Mouse (Mus musculus) frontal cortex, postnatal 14 days (tissue): Measurements from ENCODE around the gene Pcgf3.
A peak's percentile ranks its signal among the peaks of the same experiment; 100 is the strongest.

Experiments
- DNase-seq, 2 experiments: peaks; one replicate each; pipeline ENCODE4 v3.0.0; 2022; ENCODE audit warnings: low spot score in 2 of 2

Gene Pcgf3

DNA sequence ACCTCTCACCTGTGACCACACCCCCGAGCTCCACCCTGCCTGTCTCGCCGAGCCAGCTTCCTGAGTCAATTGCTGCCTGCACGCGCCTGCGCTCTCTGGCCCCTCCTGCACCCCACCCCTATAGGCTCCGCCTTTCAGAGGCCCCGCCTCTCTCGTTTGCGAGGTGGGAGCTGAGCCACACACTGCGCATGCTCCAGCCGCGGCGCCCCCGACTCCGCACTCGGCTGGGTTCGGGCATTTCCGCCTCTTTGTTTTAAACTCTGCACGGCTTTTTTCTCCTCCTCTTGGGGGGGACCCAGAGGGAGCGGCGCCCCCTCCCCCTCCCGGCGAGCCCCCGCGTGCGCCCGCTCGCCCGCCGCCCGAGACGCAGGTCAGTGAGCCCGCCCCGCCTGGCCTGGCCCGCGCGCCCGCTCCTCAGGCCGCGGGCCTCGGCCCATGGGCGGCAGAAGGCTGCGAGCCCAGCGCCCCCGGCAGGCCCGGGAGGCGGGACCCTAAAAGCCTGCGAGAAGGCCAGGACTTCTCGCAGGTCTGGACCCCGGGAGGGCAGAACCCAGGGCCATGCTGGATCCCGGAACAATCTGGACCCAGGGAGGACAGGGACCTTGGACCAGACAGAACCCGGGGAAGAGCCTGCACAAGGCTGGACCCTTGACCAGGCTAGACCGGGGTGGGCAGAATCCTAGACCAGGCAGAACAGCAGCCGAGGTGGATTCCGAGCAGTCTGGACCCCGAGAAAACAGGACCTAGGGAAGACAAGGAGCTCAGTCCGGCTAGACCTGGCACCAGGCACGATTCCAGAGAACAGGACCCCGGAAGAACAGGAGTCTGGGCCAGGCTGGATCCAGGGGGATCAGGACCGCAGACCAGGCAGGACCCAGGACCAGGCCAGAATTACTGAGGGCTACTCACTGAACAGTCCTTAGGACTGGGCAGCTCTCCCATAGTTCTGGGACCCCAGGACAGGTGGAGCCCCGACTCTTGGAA lies at the start of gene Pcgf3:
Pcgf3 (plus strand) TSS at position 151 of the 984 bp plus-strand sequence.
- DNase-seq = peak; percentile 94 to 95

DNA sequence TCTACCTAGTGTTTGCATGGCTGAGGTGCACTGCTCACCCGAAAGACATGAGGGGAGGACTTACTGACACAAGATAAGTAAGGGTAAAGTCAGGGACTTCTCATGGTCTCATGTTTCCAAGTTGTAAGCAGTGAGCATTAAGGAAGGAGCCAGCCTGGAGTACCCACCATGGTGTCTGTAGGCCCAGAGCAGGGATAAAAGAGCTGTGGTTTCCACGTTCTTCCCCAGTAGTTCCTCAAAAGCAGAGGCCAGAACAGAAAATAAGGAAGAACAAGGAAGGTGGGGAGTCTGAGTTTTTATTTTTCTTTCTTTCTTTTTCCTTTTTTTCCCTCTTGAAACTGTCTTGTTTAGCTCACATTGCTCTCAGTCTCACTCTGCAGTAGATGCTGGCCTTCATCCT lies 46.3 kb upstream of the Pcgf3 start:
- no peak for DNase-seq

DNA sequence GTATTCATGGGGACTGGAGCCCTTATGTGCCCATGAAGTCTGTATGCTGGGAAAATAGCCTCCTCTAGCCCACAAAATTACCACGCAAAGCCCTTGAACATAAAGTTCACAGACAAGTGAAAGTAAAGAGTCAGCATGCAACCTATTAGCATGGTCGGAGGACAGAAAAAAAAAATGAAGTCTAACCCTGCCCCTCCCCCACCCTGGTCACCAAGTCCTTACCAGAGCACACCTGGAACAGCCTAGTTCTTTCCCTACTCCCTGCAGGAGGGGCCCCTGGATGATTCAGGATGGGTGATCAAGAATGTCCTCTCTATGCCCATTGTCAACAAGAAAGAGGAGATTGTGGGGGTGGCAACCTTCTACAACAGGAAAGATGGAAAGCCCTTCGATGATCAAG lies 38.3 kb upstream of the Pcgf3 start:
- DNase-seq = no peak

DNA sequence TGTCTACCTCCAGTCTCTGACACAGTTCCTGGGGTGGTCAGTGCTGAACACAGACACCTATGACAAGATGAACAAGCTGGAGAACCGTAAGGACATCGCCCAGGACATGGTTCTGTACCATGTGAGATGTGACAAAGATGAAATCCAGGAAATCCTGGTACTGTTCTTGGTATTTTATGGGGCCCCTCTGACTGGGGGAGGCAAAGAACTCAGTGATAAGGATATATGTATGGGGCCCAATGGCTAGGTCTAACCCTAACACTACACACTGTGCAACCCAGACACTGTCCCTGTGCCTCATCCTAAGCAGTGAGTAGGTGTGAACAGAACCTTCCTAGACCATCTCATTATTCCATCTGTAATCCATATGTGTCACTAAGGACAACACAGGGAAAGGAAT lies 37.6 kb upstream of the Pcgf3 start:
- no peak for DNase-seq

DNA sequence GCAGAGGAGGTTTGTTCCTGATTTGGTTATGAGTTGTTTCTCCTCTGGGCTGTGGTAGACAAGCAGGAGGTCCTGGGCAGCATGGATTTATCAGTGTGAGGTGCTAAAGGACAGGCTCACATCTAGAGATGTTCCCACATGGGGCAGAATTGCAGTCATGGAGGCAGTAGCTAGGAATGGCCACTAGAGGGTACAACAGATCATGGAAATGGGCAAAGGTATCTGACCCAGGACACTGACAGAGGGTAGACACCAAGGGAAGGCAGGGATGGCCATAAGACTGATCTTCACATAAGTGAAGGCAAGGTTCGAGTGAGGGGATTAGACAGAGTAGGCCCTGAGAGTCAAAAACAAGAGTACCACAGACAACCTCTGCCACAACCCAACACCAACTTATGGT lies 33.8 kb upstream of the Pcgf3 start:
- peak in 1 of 2 experiments; percentile 42 for DNase-seq

DNA sequence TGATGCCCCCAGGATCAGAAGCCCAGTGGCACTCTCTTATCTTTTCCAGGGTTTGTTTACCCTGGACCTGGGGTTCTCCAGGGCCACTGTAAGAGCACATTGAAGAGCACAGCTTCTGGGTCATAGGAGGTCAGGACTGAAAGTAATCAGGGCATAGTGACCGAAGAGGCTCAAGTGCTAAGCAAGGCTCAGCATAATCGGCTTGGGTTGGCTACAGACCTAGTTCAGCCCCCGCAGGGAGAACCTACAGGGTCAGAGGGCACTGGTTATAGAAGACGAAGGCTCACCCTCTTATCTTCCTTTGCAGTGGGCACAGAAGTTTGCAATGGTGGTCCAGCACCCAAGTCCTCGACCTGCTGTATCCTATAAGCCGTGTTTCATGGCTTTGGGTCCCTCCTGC lies 29.8 kb upstream of the Pcgf3 start:
- no peak for DNase-seq

DNA sequence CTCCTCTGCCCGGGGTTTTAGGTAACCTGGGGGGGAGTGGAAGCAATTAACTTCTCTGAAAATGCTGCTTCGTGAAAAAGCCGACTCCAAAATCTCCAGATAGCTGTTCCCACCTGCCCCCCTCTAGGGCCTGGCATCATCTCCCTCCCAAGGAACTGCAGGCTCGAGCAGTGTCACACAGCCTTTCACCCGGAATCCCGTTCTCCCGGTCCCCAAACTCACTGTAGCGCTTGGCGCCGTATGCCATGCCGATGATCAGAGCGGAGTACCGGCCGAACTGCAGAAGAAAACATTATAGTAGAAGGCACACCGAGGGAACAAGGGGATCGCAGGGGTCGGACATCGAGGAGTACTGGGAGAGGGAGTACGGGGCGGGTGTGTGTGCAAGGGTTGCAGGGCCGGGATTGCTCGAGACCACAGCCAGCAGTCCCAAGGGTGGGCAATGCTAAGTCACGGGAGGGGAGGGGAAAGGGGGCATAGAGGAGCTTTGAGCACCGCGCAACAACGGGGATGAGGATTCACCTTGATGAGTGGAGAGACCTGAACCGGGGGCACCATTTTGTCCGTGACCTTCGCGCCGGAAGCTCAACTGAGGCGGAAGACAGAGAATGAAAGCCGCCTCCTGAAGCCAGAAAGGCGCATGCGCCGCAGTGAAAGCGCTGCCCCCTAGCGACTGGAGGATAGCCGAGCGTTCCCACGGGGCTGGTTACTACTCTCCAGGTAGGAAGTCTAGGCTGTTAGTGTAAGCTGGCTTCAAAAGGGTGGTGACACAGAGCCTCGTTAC lies 27.0 kb upstream of the Pcgf3 start, which contains the start of gene Atp5k:
Atp5k (minus strand) TSS at position 645 of the 784 bp plus-strand sequence.
- DNase-seq = peak; percentile 90 to 93

DNA sequence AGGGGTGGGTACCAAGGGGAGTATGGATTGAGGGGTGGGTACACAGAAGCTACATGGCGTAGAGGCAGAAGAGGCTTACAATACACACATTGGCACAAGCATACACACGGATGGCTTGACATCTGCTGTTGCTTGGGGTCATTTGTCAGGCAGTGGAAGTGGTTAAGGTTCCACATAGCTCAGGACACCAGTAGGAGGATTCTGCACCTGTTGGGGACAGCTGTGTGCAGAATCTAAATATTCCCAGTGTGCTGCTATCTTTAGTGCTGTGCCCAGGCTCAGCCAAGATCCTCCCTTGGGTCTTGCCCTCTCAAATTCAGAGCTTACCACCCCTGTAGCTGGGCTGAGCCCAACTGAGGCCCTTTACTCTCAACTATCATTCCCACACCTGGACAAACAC lies 24.9 kb upstream of the Pcgf3 start:
- DNase-seq = no peak

DNA sequence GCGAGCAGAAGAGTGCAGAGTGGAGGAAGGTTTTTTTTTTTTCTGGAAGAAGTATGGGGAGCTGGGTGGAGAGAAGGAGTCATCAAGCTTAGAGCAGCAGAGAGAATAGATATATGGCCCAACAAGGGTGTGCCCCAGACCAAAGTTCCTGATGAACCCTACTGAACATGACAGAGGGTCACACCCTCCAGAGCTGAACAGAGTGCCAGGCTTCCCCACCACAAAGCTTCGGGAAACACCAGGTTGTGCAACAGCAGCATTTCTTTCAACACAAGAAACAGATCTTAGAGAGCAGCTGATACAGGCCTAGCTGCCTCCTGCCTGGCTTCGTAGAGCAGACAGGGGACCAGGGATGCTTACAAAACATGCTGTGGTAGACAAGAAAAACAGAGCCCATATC lies 14.1 kb upstream of the Pcgf3 start:
- DNase-seq = no peak

DNA sequence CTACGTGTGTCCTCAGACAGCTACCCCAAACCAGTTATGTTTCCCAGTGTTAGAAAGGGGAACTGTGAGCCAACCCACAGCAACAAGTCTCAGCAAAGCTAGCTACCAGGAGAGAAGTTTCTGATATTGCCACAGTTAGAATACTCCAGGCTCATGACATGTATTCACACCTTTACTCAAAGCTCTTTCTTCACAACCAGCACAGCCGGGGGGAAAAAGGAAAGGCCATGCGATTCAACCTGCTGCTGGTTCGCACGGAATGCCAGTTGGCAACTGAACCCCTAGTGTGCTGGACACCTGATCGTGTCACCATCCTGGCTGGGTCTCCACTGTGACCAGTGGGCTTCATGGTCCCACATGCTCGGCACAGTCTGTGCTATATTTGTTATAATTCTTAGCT lies 13.2 kb upstream of the Pcgf3 start:
- no peak for DNase-seq

DNA sequence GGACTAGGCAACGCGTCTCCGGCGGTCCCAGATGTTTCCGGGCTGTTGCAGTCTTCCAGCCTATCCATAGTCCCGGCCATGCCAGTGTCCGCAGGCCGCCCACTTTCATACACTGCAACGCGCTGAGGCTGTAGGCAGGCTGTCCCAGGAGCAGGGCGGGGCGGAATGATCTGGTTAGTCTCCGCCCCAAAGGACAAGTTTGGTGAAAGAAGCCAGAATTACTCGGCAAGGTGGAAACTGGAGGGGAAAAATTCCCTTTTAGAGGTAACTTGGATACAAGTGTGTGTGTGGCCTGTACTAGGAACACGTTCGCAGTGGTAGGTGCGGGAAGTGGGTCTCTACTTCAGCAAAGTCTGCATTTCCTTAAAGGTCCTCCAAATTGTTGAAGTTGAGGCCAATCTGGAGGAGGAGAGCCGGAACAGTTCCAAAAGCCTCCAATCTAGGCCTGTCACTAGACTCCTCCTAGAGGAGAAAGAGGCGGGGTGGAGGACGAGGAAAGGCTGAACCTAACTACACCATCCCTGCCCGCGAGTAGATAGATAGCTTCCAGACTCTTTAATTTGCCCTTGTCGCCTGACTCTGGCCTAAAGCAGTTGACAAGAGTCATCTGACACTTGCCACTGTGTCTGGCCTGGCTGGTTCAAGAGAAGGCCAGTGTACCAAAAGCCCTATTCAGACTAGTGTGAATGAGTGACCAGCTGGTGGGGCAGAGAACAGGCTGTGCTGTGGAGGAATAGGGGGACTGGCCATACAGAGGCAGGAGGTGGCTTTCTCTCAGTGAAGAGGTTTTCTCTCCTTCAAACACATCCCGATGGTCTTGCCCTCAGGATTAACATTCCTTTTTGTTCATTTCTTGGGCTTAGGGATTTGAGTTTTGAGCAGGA lies 12.0 kb upstream of the Pcgf3 start, which contains the start of gene Mfsd7a:
Mfsd7a (minus strand) TSS at position 107 of the 884 bp plus-strand sequence.
- no peak for DNase-seq

DNA sequence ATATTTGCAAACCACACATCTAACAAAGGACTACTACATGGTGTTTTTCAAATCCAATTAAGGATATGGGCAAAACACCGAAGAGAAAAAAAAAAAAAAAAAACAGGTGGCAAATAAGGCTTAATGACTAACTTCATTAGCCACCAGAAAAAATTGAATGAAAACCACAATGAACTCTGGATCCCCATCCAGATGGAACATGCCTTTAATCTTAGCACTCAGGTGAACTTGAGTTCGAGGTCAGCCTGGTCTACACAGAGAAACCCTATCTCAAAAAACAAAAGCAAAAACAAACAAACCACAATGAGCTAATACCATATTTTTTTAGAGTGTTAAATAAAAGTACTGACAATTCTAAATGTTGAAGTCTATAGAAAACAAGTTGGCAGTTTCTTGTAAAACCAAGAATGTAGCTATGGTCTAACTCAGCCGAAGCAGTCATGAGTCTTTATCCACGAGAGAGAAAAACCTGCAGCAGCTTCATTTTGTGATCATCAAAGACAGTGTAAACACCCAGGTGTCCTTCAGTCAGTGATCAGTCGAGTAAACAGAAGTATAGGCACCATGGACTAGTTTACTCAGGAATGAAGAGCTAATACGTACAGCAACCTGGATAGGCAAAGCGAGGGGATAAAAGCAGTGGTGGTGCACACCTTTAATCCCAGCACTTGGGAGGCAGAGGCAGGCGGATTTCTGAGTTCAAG lies 10.0 kb upstream of the Pcgf3 start:
- DNase-seq = no peak

DNA sequence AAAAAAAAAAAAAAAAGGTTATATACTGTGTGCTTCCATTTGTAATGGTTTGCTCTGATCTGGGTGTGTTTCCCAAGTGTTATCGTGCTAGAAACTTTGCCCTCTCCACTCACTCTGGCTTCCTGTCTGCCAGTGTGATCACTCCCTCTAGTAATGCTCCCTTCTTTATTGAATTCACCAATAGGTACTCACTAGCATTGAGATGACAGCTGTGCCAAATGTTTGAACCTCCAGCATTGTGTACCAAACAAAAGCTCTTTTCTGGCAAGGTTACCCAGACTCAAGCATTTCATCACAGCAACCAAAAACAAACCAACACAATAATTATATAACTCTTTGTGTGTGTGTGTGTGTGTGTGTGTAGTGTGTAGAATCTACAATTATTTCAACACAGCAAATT lies 9.4 kb upstream of the Pcgf3 start:
- no peak for DNase-seq

DNA sequence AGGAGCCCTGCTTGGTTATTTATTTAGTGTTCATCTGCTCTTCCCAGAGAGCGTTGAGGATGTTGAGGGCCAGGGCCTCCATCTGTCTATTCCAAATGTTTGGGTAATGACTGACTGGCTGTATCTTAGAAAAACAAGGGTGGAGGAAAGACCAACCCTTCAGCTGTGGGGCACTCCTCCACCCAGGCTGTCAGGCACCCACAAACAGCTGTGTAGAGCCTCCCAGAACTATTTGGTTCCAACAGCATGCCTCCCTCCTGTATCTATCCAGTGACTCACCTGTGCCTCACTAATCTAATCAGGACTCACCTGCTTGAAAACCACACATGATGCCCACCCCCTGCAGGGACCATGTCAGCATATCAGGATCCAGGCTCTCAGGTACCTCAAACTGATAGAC lies 8.6 kb upstream of the Pcgf3 start:
- no peak for DNase-seq

DNA sequence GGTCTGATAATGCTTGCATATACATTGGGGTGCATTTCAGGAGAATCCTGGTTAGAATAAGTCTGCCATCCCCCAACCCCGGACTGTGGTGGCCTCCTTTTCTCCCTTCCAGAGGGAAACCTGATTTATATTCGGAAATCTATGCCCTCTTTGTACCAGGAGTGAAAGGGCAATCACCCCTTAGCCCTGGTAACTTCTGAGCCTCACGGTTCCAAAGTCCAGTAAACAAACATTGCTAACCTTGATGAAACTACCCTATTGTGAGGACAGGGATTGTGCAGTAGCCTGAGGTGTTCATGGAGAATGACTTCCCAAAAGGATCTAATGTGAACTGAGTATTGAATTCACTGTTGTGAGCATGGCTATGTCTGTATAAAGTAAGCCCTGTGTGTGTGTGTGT lies 6.9 kb upstream of the Pcgf3 start:
- DNase-seq = no peak

DNA sequence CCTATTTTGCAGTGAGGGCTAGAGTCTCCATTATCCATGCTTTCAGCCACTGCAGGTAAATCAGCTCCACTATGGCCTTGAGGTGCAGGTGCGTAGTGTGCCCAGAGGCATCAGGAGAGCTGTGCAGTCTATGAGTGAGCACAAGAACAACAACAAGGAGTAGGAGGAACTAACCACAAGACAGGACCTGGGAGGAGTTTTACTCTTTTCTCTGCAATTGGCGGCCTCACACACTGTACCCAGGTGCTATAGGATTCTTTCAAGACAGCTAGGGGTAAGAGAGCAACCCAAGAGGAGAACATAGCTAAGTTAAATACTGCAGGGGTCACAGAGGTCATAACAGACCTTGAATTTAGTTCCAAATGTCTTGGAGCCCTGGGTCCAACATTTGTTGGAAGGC lies 2.3 kb upstream of the Pcgf3 start:
- DNase-seq = no peak

DNA sequence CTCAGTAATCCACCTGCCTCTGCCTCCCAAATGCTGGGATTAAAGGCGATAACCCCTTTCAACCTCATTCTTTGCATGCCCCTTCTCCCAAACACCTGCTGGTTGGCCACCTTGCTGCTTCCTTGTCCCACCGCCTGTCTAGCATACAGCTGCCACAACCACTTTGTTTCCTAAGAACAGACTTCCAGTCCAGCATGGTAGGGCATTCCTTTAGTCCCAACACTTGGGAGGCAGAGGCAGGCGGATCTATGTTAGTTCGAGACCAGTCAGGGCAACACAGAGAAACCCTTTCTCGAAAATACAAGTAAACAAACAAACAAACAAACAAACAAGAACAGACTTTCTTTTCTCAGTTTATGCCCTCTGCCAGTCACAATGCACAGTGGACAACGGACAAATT lies 571 bp upstream of the Pcgf3 start:
- DNase-seq = no peak

DNA sequence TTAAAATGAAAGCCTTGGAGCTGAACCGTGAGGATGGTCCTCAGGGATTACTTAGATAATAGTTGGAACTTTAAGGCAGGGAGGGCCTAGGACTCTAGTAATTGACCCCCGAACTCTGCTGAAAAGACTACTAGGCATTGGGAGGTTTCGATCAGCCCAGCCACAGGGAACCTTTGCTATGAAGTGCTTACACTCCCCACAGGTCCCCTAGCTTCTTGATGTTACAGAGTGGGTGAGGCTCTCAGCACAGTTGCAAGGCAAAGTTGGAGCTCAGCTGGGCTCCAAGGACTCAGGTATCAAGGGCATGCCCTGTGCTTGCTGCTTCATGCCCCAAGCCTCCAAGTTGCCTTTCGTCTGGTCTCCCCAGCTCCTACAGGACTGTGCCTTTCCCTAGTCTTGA lies 1.4 kb downstream of the Pcgf3 start:
- DNase-seq = no peak

DNA sequence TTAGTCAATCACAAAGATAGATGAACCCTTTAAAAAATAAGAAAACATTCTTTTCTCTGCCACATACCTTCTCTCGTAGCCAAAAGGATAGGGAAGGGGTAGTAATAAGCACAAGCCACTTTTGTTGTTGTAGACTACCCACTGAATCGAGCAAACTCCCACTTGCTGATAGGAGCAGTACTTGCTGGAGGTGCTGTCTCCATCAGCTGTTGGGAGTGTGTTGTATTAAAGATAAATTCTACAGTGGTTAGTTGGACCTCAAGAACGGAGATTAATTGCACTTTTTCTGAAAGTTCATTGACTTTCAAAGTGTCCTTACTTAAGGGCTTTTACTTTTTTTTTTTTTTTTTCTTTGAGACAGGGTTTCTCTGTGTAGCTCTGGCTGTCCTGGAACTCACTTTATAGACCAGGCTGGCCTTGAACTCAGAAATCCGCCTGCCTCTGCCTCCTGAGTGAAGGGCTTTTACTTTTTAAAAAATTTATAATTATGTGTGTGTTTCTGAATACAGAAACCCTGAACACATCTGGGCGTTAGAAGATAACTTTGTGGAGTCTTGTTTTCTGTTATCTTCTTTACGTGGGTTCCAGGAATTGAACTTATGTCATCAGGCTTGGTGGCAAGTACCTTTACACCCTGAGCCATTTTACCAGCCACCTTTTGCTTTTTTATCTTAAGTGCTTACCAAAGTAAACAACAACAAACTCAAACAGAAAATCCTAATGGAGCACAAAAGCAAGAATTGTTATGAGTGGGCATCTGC lies 4.3 kb downstream of the Pcgf3 start:
- no peak for DNase-seq

DNA sequence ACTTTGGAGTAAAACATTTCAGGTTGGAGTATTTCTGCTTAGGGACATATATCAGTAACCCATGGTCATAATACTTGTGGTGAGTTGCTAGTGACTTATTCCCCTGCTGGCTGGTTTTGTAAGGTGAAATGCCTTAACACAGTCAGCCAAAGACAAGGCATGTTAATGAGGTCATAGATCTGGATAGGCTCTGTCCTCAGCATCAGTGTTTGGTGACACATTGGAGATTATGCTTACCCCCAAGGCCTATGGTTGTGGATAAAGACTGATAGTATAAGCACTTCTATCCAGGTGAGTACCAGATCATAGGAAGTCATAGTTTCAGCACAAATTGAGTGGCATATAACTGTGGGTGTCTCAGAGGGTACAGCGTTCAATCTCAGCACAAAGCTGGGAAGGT lies 5.6 kb downstream of the Pcgf3 start:
- DNase-seq = no peak
